Mouse (Mus musculus) kidney, postnatal 0 days (tissue): ENCODE data around the gene Gm45717. TPM values are rescaled to one million over a fixed set of nuclear protein-coding genes. Genes with fewer than 3 reads are reported as not detected.
A peak's percentile ranks its signal among the peaks of the same experiment; 100 is the strongest.

Experiments used
- ATAC-seq: fragments of 200-750 bp; cut with Nextera tagmentation; replicated peaks from 2 replicates; pipeline ENCODE4 v1.8.0; 2017; ENCODE audit warnings: low read depth, moderate number of reproducible peaks, moderate TSS enrichment, moderate library complexity; ENCODE audit not compliant: low FRiP score
- DNase-seq: peaks from one replicate; pipeline ENCODE4 v3.0.0-alpha.2; 2016; ENCODE audit warnings: low spot score
- H3K27ac ChIP-seq: fragments of 300-500 bp; sonication (generic); 2 replicates; pipeline ENCODE4 v1.5.1; 2014; ENCODE audit warnings: mild to moderate bottlenecking
- H3K27me3 ChIP-seq: fragments of 300-500 bp; sonication (generic); 2 replicates; pipeline ENCODE4 v1.6.1; 2014; ENCODE audit warnings: low read length, mixed read lengths; ENCODE audit not compliant: insufficient read depth
- H3K36me3 ChIP-seq: fragments of 300-500 bp; sonication (generic); 2 replicates; pipeline ENCODE4 v1.6.1; 2014; ENCODE audit warnings: low read length, mixed read lengths; ENCODE audit not compliant: insufficient read depth
- H3K4me1 ChIP-seq: fragments of 300-500 bp; sonication (generic); replicated peaks from 2 replicates; pipeline ENCODE4 v1.6.1; 2014; ENCODE audit warnings: antibody characterized with exemption, low read length, mixed read lengths; ENCODE audit not compliant: insufficient read depth
- H3K4me2 ChIP-seq: fragments of 300-500 bp; sonication (generic); 2 replicates; pipeline ENCODE4 v1.6.1; 2014; ENCODE audit warnings: mild to moderate bottlenecking, low read length, moderate library complexity, mixed read lengths
- H3K4me3 ChIP-seq: fragments of 300-500 bp; sonication (generic); replicated peaks from 2 replicates; pipeline ENCODE4 v1.5.1; 2014; ENCODE audit warnings: low read depth, low read length
- H3K9ac ChIP-seq: fragments of 300-500 bp; sonication (generic); 2 replicates; pipeline ENCODE4 v1.6.1; 2014; ENCODE audit warnings: low read depth, low read length
- H3K9me3 ChIP-seq: fragments of 300-500 bp; sonication (generic); replicated peaks from 2 replicates; pipeline ENCODE4 v1.6.1; 2016; ENCODE audit warnings: low read length, inconsistent platforms, mixed read lengths
- CTCF ChIP-seq: IDR thresholded peaks from 2 replicates; pipeline ENCODE4 v1.5.1; 2016; ENCODE audit warnings: antibody characterized with exemption, low read depth, mild to moderate bottlenecking, moderate library complexity
- WGBS: fragments of 180-500 bp; shearing (Covaris S2); extraction: QIAGEN DNeasy Blood & Tissue Kit; methylation state at CpG from one replicate; pipeline ENCODE4 v1.1.7; 2014; 5-methylcytosine and 5-hydroxymethylcytosine counted together
- polyA plus RNA-seq: library from polyadenylated mRNA; unstranded; fragments of >200 nt; fragmentation: Nextera tagmentation; extraction: Ambion mirVana; gene quantifications from 2 replicates; pipeline ENCODE4 v1.2.1, GENCODE M21; 2015

Gm45717 gene
- polyA plus RNA-seq, 1 experiment from 2014 or later = 0.45 TPM

GRCm38 (mm10) chr7:140914031-140914690 is 41.6 kb downstream of the Gm45717 start:
- no peak for ATAC-seq
- Histone ChIP-seq H3K27me3 (no peaks in the 10 kb centered on the region), H3K4me1 (no peaks in the 10 kb centered on the region), H3K4me3 (no peak overlapping the region), H3K36me3 (no peaks in the 10 kb centered on the region), H3K9ac (no peak overlapping the region), H3K4me2 (no peak overlapping the region), H3K9me3 (no peaks in the 10 kb centered on the region), H3K27ac (no peak overlapping the region)
- TF ChIP-seq CTCF = no peak
- 80% methylated on average over 8 of the region's 8 CpGs for WGBS
- no peak for DNase-seq

- H3K4me2 ChIP-seq = no peak overlapping the region
- no peak overlapping the region for H3K9ac ChIP-seq
- DNase-seq = no peak
- peak; percentile 50; the same call in 1 of the 2 replicates for ATAC-seq
- no peaks in the 10 kb centered on the region for H3K9me3 ChIP-seq
- no peak overlapping the region for H3K4me3 ChIP-seq
- no peaks in the 10 kb centered on the region for H3K36me3 ChIP-seq
- H3K27ac ChIP-seq = peak overlapping the region; percentile 37; the same call in 1 of the 2 replicates
- 58% methylated on average over 5 of the region's 5 CpGs for WGBS
- TF ChIP-seq CTCF = no peak
- H3K4me1 ChIP-seq = no peaks in the 10 kb centered on the region
- no peaks in the 10 kb centered on the region for H3K27me3 ChIP-seq
Observed at GRCm38 (mm10) chr7:140912846-140913482, 42.8 kb downstream of the Gm45717 start.

- Histone ChIP-seq H3K27ac (peak overlapping the region; percentile 37; the same call in 1 of the 2 replicates), H3K4me1 (no peaks in the 10 kb centered on the region), H3K27me3 (no peaks in the 10 kb centered on the region), H3K4me3 (no peak overlapping the region), H3K36me3 (no peaks in the 10 kb centered on the region), H3K4me2 (no peak overlapping the region), H3K9ac (no peak overlapping the region), H3K9me3 (no peaks in the 10 kb centered on the region)
- DNase-seq = no peak
- WGBS = 59% methylated on average over 3 of the region's 3 CpGs
- ATAC-seq = no peak
- no peak for TF ChIP-seq CTCF
Observed at GRCm38 (mm10) chr7:140912293-140912692, 43.4 kb downstream of the Gm45717 start.

- H3K4me2 ChIP-seq = peak overlapping the region; percentile 67
- TF ChIP-seq CTCF = peak; percentile 91
- DNase-seq = peak; percentile 89
- H3K4me1 ChIP-seq = no peaks in the 10 kb centered on the region
- H3K4me3 ChIP-seq = peak overlapping the region; percentile 27
- H3K27me3 ChIP-seq = no peaks in the 10 kb centered on the region
- peak; percentile 50; the same call in 1 of the 2 replicates for ATAC-seq
- H3K36me3 ChIP-seq = no peaks in the 10 kb centered on the region
- H3K27ac ChIP-seq = no peak overlapping the region
- H3K9ac ChIP-seq = no peak overlapping the region
- under 1% methylated on average over 19 of the region's 19 CpGs for WGBS
- no peaks in the 10 kb centered on the region for H3K9me3 ChIP-seq
Observed at GRCm38 (mm10) chr7:140908634-140909107, 47.1 kb downstream of the Gm45717 start.

- WGBS = 45% methylated on average over 7 of the region's 7 CpGs
Observed at GRCm38 (mm10) chr7:140908181-140908580, 47.6 kb downstream of the Gm45717 start.

GRCm38 (mm10) chr7:140907697-140908096 is 48.0 kb downstream of the Gm45717 start:
- Histone ChIP-seq H3K4me3 (no peak overlapping the region), H3K27me3 (no peaks in the 10 kb centered on the region), H3K27ac (no peak overlapping the region), H3K9me3 (no peaks in the 10 kb centered on the region), H3K4me2 (no peak overlapping the region), H3K36me3 (no peaks in the 10 kb centered on the region), H3K4me1 (no peaks in the 10 kb centered on the region), H3K9ac (no peak overlapping the region)
- 91% methylated on average over 7 of the region's 7 CpGs for WGBS
- peak; percentile 52 for TF ChIP-seq CTCF
- no peak for DNase-seq
- ATAC-seq = no peak

More at GRCm38 (mm10) chr7:140908181-140908580, 47.6 kb downstream of the Gm45717 start:
- H3K4me3 ChIP-seq = no peak overlapping the region
- no peaks in the 10 kb centered on the region for H3K4me1 ChIP-seq
- no peak for DNase-seq
- ATAC-seq = no peak
- no peak overlapping the region for H3K9ac ChIP-seq
- H3K27me3 ChIP-seq = no peaks in the 10 kb centered on the region
- H3K36me3 ChIP-seq = no peaks in the 10 kb centered on the region
- H3K4me2 ChIP-seq = peak overlapping the region; percentile 67; the same call in 1 of the 2 replicates
- no peaks in the 10 kb centered on the region for H3K9me3 ChIP-seq
- no peak for TF ChIP-seq CTCF
- H3K27ac ChIP-seq = no peak overlapping the region
